Mouse (Mus musculus) midbrain, embryonic 11.5 days (tissue): ENCODE measurements around the gene Calhm5. TPM values are rescaled to one million over a fixed set of nuclear protein-coding genes. Genes with fewer than 3 reads are reported as not detected.
A peak's percentile ranks its signal among the peaks of the same experiment; 100 is the strongest.

Source experiments
- ATAC-seq: fragments of 200-750 bp; cut with Nextera tagmentation; 2 replicates; pipeline ENCODE4 v1.8.0; 2017; ENCODE audit warnings: moderate TSS enrichment, moderate library complexity; ENCODE audit not compliant: low FRiP score
- DNase-seq: peaks from one replicate; pipeline ENCODE4 v3.0.0; 2015; ENCODE audit warnings: low spot score; ENCODE audit errors: missing footprints
- H3K27ac ChIP-seq: fragments of 300-500 bp; sonication (generic); 2 replicates; pipeline ENCODE4 v1.5.1; 2014; ENCODE audit warnings: low read depth, low read length
- H3K27me3 ChIP-seq: fragments of 300-500 bp; sonication (generic); 2 replicates; pipeline ENCODE4 v1.6.1; 2014; ENCODE audit warnings: mild to moderate bottlenecking, low read length, moderate library complexity, mixed read lengths; ENCODE audit not compliant: control insufficient read depth, insufficient read depth
- H3K36me3 ChIP-seq: fragments of 300-500 bp; sonication (generic); 2 replicates; pipeline ENCODE4 v1.6.1; 2014; ENCODE audit warnings: mild to moderate bottlenecking, low read length, moderate library complexity, mixed read lengths; ENCODE audit not compliant: control insufficient read depth, insufficient read depth
- H3K4me1 ChIP-seq: fragments of 300-500 bp; sonication (generic); 2 replicates; pipeline ENCODE4 v1.6.1; 2014; ENCODE audit warnings: low read length; ENCODE audit not compliant: control insufficient read depth, insufficient read depth
- H3K4me2 ChIP-seq: fragments of 300-500 bp; sonication (generic); 2 replicates; pipeline ENCODE4 v1.6.1; 2014; ENCODE audit warnings: mild to moderate bottlenecking, moderate library complexity
- H3K4me3 ChIP-seq: fragments of 300-500 bp; sonication (generic); 2 replicates; pipeline ENCODE4 v1.5.1; 2014; ENCODE audit warnings: low read depth, low read length
- H3K9ac ChIP-seq: fragments of 300-500 bp; sonication (generic); 2 replicates; pipeline ENCODE4 v1.6.1; 2014; ENCODE audit warnings: low read length
- H3K9me3 ChIP-seq: fragments of 300-500 bp; sonication (generic); 2 replicates; pipeline ENCODE4 v1.6.1; 2016; ENCODE audit warnings: low read length; ENCODE audit not compliant: control insufficient read depth
- WGBS: fragments of 180-500 bp; shearing (Covaris S2); extraction: QIAGEN DNeasy Blood & Tissue Kit; methylation state at CpG from one replicate; pipeline ENCODE4 v1.1.7; 2014; 5-methylcytosine and 5-hydroxymethylcytosine counted together
- polyA plus RNA-seq: library from polyadenylated mRNA; unstranded; fragments of >200 nt; fragmentation: Nextera tagmentation; extraction: Ambion mirVana; gene quantifications from 2 replicates; pipeline ENCODE4 v1.2.1, GENCODE M21; 2014

The Calhm5 gene
- polyA plus RNA-seq, 1 experiment from 2014 or later = 0.37 TPM

- no peak for DNase-seq
- no peak overlapping the region for H3K4me2 ChIP-seq
- H3K9ac ChIP-seq = no peak overlapping the region
- H3K9me3 ChIP-seq = no peaks in the 10 kb centered on the region
- ATAC-seq = no peak
- H3K36me3 ChIP-seq = no peaks in the 10 kb centered on the region
- no peaks in the 10 kb centered on the region for H3K27me3 ChIP-seq
- H3K4me3 ChIP-seq = no peak overlapping the region
- no peak overlapping the region for H3K27ac ChIP-seq
- H3K4me1 ChIP-seq = no peaks in the 10 kb centered on the region
Measured at GRCm38 (mm10) chr10:34117770-34118169, 21.5 kb upstream of the Calhm5 start.

DNA sequence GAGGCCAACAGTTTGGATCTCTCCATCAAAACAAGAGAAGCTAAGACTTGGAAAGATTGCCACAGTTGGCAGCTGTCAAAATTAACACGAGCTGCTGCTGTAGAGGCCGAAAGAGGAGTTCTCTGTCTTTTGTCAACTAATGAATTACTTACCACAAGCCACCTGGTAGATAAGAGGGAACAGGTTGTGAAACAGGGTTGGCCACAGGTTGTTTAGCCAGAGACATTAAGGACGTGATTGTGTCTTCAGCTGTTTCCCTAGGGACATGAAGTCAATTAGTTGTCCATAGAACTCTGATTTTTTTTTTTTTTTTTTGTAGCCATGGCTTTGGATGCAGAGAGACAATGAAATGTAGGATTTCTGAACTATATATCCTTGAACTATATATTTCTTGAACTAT is 20.8 kb upstream of the Calhm5 start:
- Histone ChIP-seq H3K9me3 (no peaks in the 10 kb centered on the region), H3K4me2 (no peak overlapping the region), H3K36me3 (no peaks in the 10 kb centered on the region), H3K9ac (no peak overlapping the region), H3K4me3 (no peak overlapping the region), H3K27me3 (no peaks in the 10 kb centered on the region), H3K27ac (no peak overlapping the region), H3K4me1 (no peaks in the 10 kb centered on the region)
- WGBS = 78% methylated on average over 3 of the region's 3 CpGs
- ATAC-seq = no peak
- no peak for DNase-seq

GRCm38 (mm10) chr10:34111964-34112738 is 15.8 kb upstream of the Calhm5 start:
- H3K36me3 ChIP-seq = no peaks in the 10 kb centered on the region
- no peak for DNase-seq
- H3K9me3 ChIP-seq = no peaks in the 10 kb centered on the region
- WGBS = 72% methylated on average over 4 of the region's 4 CpGs
- ATAC-seq = no peak
- H3K4me1 ChIP-seq = no peaks in the 10 kb centered on the region
- no peak overlapping the region for H3K4me2 ChIP-seq
- H3K27ac ChIP-seq = no peak overlapping the region
- no peaks in the 10 kb centered on the region for H3K27me3 ChIP-seq
- H3K4me3 ChIP-seq = no peak overlapping the region
- H3K9ac ChIP-seq = no peak overlapping the region

GRCm38 (mm10) chr10:34110863-34111465 is 14.6 kb upstream of the Calhm5 start:
- DNase-seq (no peak), ATAC-seq (no peak)
- Histone ChIP-seq H3K36me3 (no peaks in the 10 kb centered on the region), H3K4me1 (no peaks in the 10 kb centered on the region), H3K9ac (no peak overlapping the region), H3K27ac (no peak overlapping the region), H3K9me3 (no peaks in the 10 kb centered on the region), H3K27me3 (no peaks in the 10 kb centered on the region), H3K4me2 (no peak overlapping the region), H3K4me3 (no peak overlapping the region)
- 83% methylated on average over 13 of the region's 13 CpGs for WGBS

DNA sequence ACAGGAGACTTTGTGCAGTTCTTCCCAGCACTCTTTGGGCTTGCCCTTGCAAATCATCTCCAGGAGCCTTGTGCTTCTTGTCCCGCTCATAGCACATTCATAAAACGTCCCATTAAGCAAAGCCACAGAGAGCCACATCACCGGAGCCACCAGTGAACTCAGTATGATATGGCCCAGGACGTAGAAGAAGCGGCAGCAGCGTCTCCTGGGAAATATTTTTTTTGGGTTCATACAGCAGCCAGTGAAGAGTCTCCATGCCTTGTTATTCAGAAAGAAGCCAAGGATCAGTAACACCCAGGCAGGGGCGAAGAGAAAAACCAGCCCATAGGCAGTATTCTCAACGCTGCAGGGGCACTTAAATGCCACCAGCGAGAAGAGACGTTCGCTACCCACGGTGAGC is 355 bp downstream of the Calhm5 start:
- WGBS = 64% methylated on average over 12 of the region's 12 CpGs
- no peak overlapping the region for H3K9ac ChIP-seq
- ATAC-seq (no peak), DNase-seq (peak; percentile 81)
- H3K27me3 ChIP-seq = no peaks in the 10 kb centered on the region
- no peaks in the 10 kb centered on the region for H3K4me1 ChIP-seq
- H3K27ac ChIP-seq = no peak overlapping the region
- H3K9me3 ChIP-seq = no peaks in the 10 kb centered on the region
- H3K36me3 ChIP-seq = no peaks in the 10 kb centered on the region
- no peak overlapping the region for H3K4me3 ChIP-seq
- H3K4me2 ChIP-seq = peak overlapping the region; percentile 23; the same call in 1 of the 2 replicates

GRCm38 (mm10) chr10:34095147-34095546 is 1.2 kb downstream of the Calhm5 start:
- Histone ChIP-seq H3K9me3 (no peaks in the 10 kb centered on the region), H3K9ac (no peak overlapping the region), H3K27ac (no peak overlapping the region), H3K27me3 (no peaks in the 10 kb centered on the region), H3K36me3 (no peaks in the 10 kb centered on the region), H3K4me3 (no peak overlapping the region), H3K4me2 (no peak overlapping the region), H3K4me1 (no peaks in the 10 kb centered on the region)
- 76% methylated on average over 2 of the region's 2 CpGs for WGBS
- ATAC-seq (no peak), DNase-seq (peak; percentile 53)

DNA sequence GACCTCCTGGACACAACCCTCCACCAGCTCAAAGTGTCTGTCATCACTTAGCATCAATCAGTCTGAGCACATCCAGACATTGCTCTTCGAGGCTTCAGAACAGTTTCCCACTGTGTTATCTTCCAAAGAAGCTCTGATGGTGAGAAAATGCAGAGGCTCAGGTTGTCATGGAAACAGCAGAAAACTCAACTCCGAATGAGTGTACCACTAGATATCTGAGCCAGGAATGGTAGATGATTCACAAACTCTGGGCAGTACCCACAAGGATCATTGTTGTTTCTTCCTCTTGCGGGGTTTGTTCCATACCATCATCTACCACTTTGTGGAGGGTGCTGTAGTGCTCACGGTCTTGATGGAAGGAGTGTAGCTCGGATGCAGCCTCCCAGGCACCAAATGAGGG is 4.4 kb downstream of the Calhm5 start:
- Histone ChIP-seq H3K9me3 (no peaks in the 10 kb centered on the region), H3K9ac (no peak overlapping the region), H3K4me1 (no peaks in the 10 kb centered on the region), H3K27ac (no peak overlapping the region), H3K4me2 (no peak overlapping the region), H3K36me3 (no peaks in the 10 kb centered on the region), H3K4me3 (no peak overlapping the region), H3K27me3 (no peaks in the 10 kb centered on the region)
- WGBS = 80% methylated on average over 5 of the region's 5 CpGs
- DNase-seq (peak; percentile 60), ATAC-seq (no peak)

DNA sequence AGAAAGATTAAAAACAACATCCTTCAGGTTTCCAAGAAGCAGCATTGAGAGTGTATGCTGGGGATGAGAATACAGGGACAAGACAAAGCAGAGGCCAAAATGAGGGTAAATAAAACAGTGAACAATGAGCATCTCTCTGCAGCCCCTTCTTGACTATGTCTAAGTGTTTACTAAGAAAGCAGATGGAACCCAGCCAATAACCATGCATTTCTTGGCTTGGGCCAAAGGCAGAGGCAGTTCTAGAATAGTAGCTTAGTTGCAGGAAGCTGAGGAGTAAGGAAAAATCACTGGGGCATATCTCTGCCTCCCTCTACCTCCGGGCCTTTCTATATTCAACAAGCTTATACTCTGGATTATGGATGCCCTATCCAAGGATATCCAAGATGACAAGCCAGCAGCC is 5.8 kb downstream of the Calhm5 start:
- Histone ChIP-seq H3K27ac (no peak overlapping the region), H3K4me3 (no peak overlapping the region), H3K4me2 (no peak overlapping the region), H3K9me3 (no peaks in the 10 kb centered on the region), H3K9ac (no peak overlapping the region), H3K27me3 (no peaks in the 10 kb centered on the region), H3K36me3 (no peaks in the 10 kb centered on the region), H3K4me1 (no peaks in the 10 kb centered on the region)
- 97% methylated on average over 1 of the region's 1 CpGs for WGBS
- peak; percentile 56 for DNase-seq
- no peak for ATAC-seq

- DNase-seq (no peak), ATAC-seq (no peak)
- Histone ChIP-seq H3K27ac (no peak overlapping the region), H3K4me3 (no peak overlapping the region), H3K9ac (no peak overlapping the region), H3K36me3 (no peaks in the 10 kb centered on the region), H3K4me2 (no peak overlapping the region), H3K4me1 (no peaks in the 10 kb centered on the region), H3K9me3 (no peaks in the 10 kb centered on the region), H3K27me3 (no peaks in the 10 kb centered on the region)
- WGBS = 87% methylated on average over 3 of the region's 3 CpGs
Measured at GRCm38 (mm10) chr10:34089517-34089916, 6.8 kb downstream of the Calhm5 start.
